Mouse (Mus musculus) midbrain, embryonic 11.5 days (tissue): ENCODE data around the gene Gm21985. TPM values are rescaled to one million over a fixed set of nuclear protein-coding genes. Genes with fewer than 3 reads are reported as not detected.

Experiments
- ATAC-seq: fragments of 200-750 bp; cut with Nextera tagmentation; 2 replicates; pipeline ENCODE4 v1.8.0; 2017; ENCODE audit warnings: moderate TSS enrichment, moderate library complexity; ENCODE audit not compliant: low FRiP score
- DNase-seq: peaks from one replicate; pipeline ENCODE4 v3.0.0; 2015; ENCODE audit warnings: low spot score; ENCODE audit errors: missing footprints
- H3K27ac ChIP-seq: fragments of 300-500 bp; sonication (generic); 2 replicates; pipeline ENCODE4 v1.5.1; 2014; ENCODE audit warnings: low read depth, low read length
- H3K27me3 ChIP-seq: fragments of 300-500 bp; sonication (generic); 2 replicates; pipeline ENCODE4 v1.6.1; 2014; ENCODE audit warnings: mild to moderate bottlenecking, low read length, moderate library complexity, mixed read lengths; ENCODE audit not compliant: control insufficient read depth, insufficient read depth
- H3K36me3 ChIP-seq: fragments of 300-500 bp; sonication (generic); 2 replicates; pipeline ENCODE4 v1.6.1; 2014; ENCODE audit warnings: mild to moderate bottlenecking, low read length, moderate library complexity, mixed read lengths; ENCODE audit not compliant: control insufficient read depth, insufficient read depth
- H3K4me1 ChIP-seq: fragments of 300-500 bp; sonication (generic); 2 replicates; pipeline ENCODE4 v1.6.1; 2014; ENCODE audit warnings: low read length; ENCODE audit not compliant: control insufficient read depth, insufficient read depth
- H3K4me2 ChIP-seq: fragments of 300-500 bp; sonication (generic); 2 replicates; pipeline ENCODE4 v1.6.1; 2014; ENCODE audit warnings: mild to moderate bottlenecking, moderate library complexity
- H3K4me3 ChIP-seq: fragments of 300-500 bp; sonication (generic); 2 replicates; pipeline ENCODE4 v1.5.1; 2014; ENCODE audit warnings: low read depth, low read length
- H3K9ac ChIP-seq: fragments of 300-500 bp; sonication (generic); 2 replicates; pipeline ENCODE4 v1.6.1; 2014; ENCODE audit warnings: low read length
- H3K9me3 ChIP-seq: fragments of 300-500 bp; sonication (generic); 2 replicates; pipeline ENCODE4 v1.6.1; 2016; ENCODE audit warnings: low read length; ENCODE audit not compliant: control insufficient read depth
- WGBS: fragments of 180-500 bp; shearing (Covaris S2); extraction: QIAGEN DNeasy Blood & Tissue Kit; methylation state at CpG from one replicate; pipeline ENCODE4 v1.1.7; 2014; 5-methylcytosine and 5-hydroxymethylcytosine counted together
- polyA plus RNA-seq: library from polyadenylated mRNA; unstranded; fragments of >200 nt; fragmentation: Nextera tagmentation; extraction: Ambion mirVana; gene quantifications from 2 replicates; pipeline ENCODE4 v1.2.1, GENCODE M21; 2014

Gm21985 gene
- polyA plus RNA-seq, 1 experiment from 2014 or later: not detected

- ATAC-seq (peak; percentile 49), DNase-seq (peak; percentile 98)
- no peaks in the 10 kb centered on the region for H3K27me3 ChIP-seq
- H3K9me3 ChIP-seq: no peaks in the 10 kb centered on the region
- under 1% methylated on average over 36 of the region's 36 CpGs for WGBS
- H3K4me2 ChIP-seq: peak within 1 kb of the TSS; percentile 57
- H3K36me3 ChIP-seq: no peaks in the 10 kb centered on the region
- no peak within 1 kb of the TSS for H3K27ac ChIP-seq
- H3K4me1 ChIP-seq: peaks cover 14% of the 10 kb centered on the region
- peak within 1 kb of the TSS; percentile 59 for H3K4me3 ChIP-seq
- peak within 1 kb of the TSS; percentile 71 for H3K9ac ChIP-seq
These were observed 4.1 kb upstream of the Gm21985 start, which contains the start of gene Nop10 for GRCm38 (mm10) chr2:112261748-112262653. Gene Nop10 (plus strand): TSS chr2:112261926.

- 39% methylated on average over 4 of the region's 4 CpGs for WGBS
- no peak for ATAC-seq
- Histone ChIP-seq H3K4me1 (peaks cover 16% of the 10 kb centered on the region), H3K4me3 (peak overlapping the region; percentile 59), H3K4me2 (peak overlapping the region; percentile 57), H3K9ac (peak overlapping the region; percentile 71; the same call in 1 of the 2 replicates), H3K9me3 (no peaks in the 10 kb centered on the region), H3K36me3 (no peaks in the 10 kb centered on the region), H3K27me3 (no peaks in the 10 kb centered on the region), H3K27ac (no peak overlapping the region)
- no peak for DNase-seq
These were observed 3.3 kb upstream of the Gm21985 start for GRCm38 (mm10) chr2:112262779-112263295.

- H3K27ac ChIP-seq: no peak overlapping the region
- no peaks in the 10 kb centered on the region for H3K27me3 ChIP-seq
- no peak overlapping the region for H3K4me2 ChIP-seq
- ATAC-seq: no peak
- no peaks in the 10 kb centered on the region for H3K9me3 ChIP-seq
- H3K4me1 ChIP-seq: peaks cover 16% of the 10 kb centered on the region
- H3K9ac ChIP-seq: no peak overlapping the region
- DNase-seq: no peak
- H3K36me3 ChIP-seq: no peaks in the 10 kb centered on the region
- 86% methylated on average over 4 of the region's 4 CpGs for WGBS
- H3K4me3 ChIP-seq: no peak overlapping the region
These were observed 1.8 kb upstream of the Gm21985 start for GRCm38 (mm10) chr2:112264364-112264763.

- Histone ChIP-seq H3K4me1 (peaks cover 16% of the 10 kb centered on the region), H3K4me2 (peak within 1 kb of the TSS; percentile 67), H3K27me3 (no peaks in the 10 kb centered on the region), H3K36me3 (no peaks in the 10 kb centered on the region), H3K9ac (peak within 1 kb of the TSS; percentile 77), H3K9me3 (no peaks in the 10 kb centered on the region), H3K27ac (peak within 1 kb of the TSS; percentile 89), H3K4me3 (peak within 1 kb of the TSS; percentile 77)
- DNase-seq (peak; percentile 98), ATAC-seq (peak; percentile 96)
- under 1% methylated on average over 76 of the region's 85 CpGs for WGBS
These were observed 469 bp upstream of the Gm21985 start, which contains the start of gene Slc12a6 for GRCm38 (mm10) chr2:112265448-112266241. Gene Slc12a6 (plus strand): TSS chr2:112265825.

GRCm38 (mm10) chr2:112266780-112267179 lies 666 bp downstream of the Gm21985 start:
- Histone ChIP-seq H3K9me3 (no peaks in the 10 kb centered on the region), H3K36me3 (no peaks in the 10 kb centered on the region), H3K4me3 (peak overlapping the region; percentile 77), H3K27me3 (no peaks in the 10 kb centered on the region), H3K4me2 (peak overlapping the region; percentile 67), H3K9ac (peak overlapping the region; percentile 6; the same call in 1 of the 2 replicates), H3K4me1 (peaks cover 16% of the 10 kb centered on the region), H3K27ac (no peak overlapping the region)
- DNase-seq (no peak), ATAC-seq (no peak)
- WGBS: 77% methylated on average over 10 of the region's 10 CpGs

- H3K4me2 ChIP-seq: no peak overlapping the region
- WGBS: 85% methylated on average over 8 of the region's 8 CpGs
- ATAC-seq: no peak
These were observed 1.6 kb downstream of the Gm21985 start for GRCm38 (mm10) chr2:112267547-112268269.

GRCm38 (mm10) chr2:112270011-112270410 lies 3.9 kb downstream of the Gm21985 start:
- H3K27me3 ChIP-seq: no peaks in the 10 kb centered on the region
- no peak overlapping the region for H3K4me2 ChIP-seq
- H3K9me3 ChIP-seq: no peaks in the 10 kb centered on the region
- no peak for ATAC-seq
- no peaks in the 10 kb centered on the region for H3K36me3 ChIP-seq
- H3K27ac ChIP-seq: no peak overlapping the region
- H3K4me1 ChIP-seq: peaks cover 10% of the 10 kb centered on the region; the same call in 1 of the 2 replicates
- 89% methylated on average over 2 of the region's 2 CpGs for whole genome bisulfite sequencing
- no peak for DNase-seq
- no peak overlapping the region for H3K4me3 ChIP-seq
- H3K9ac ChIP-seq: no peak overlapping the region

More at GRCm38 (mm10) chr2:112267547-112268269, 1.6 kb downstream of the Gm21985 start:
- Histone ChIP-seq H3K36me3 (no peaks in the 10 kb centered on the region), H3K27me3 (no peaks in the 10 kb centered on the region), H3K4me3 (no peak overlapping the region), H3K4me1 (peaks cover 14% of the 10 kb centered on the region), H3K9me3 (no peaks in the 10 kb centered on the region), H3K27ac (no peak overlapping the region), H3K9ac (no peak overlapping the region)
- DNase-seq: no peak

GRCm38 (mm10) chr2:112272909-112273308 lies 6.8 kb downstream of the Gm21985 start:
- WGBS: 80% methylated on average over 2 of the region's 2 CpGs
- ATAC-seq: no peak

More at GRCm38 (mm10) chr2:112272909-112273308, 6.8 kb downstream of the Gm21985 start:
- no peak overlapping the region for H3K4me3 ChIP-seq
- no peaks in the 10 kb centered on the region for H3K27me3 ChIP-seq
- H3K4me1 ChIP-seq: no peaks in the 10 kb centered on the region
- H3K4me2 ChIP-seq: no peak overlapping the region
- DNase-seq: no peak
- no peak overlapping the region for H3K27ac ChIP-seq
- H3K36me3 ChIP-seq: no peaks in the 10 kb centered on the region
- no peaks in the 10 kb centered on the region for H3K9me3 ChIP-seq
- H3K9ac ChIP-seq: no peak overlapping the region
